Mouse (Mus musculus) cortical plate, adult 2 months (tissue): ENCODE data around the gene Hyal3. TPM values are rescaled to one million over a fixed set of nuclear protein-coding genes. Genes with fewer than 3 reads are reported as not detected.
"Not testable (repeated sequence)": the region's sequence is repeated elsewhere in the genome, so short reads cannot be mapped to it uniquely, and the experiment has no call there.

Experiments used
- H3K27ac ChIP-seq: fragments of 200-500 bp; 2 replicates; pipeline ENCODE4 v1.5.1; 2012; ENCODE audit warnings: low read length, control low read depth, inconsistent platforms; ENCODE audit not compliant: insufficient read depth
- H3K4me1 ChIP-seq: fragments of 200-500 bp; 2 replicates; pipeline ENCODE4 v1.6.1; 2011; ENCODE audit warnings: low read length; ENCODE audit not compliant: control insufficient read depth, insufficient read depth
- H3K4me3 ChIP-seq: fragments of 200-500 bp; 2 replicates; pipeline ENCODE4 v1.5.1; 2011; ENCODE audit warnings: mild to moderate bottlenecking, low read length, control low read depth; ENCODE audit not compliant: insufficient read depth
- CTCF ChIP-seq: fragments of 200-500 bp; IDR thresholded peaks from 2 replicates; pipeline ENCODE4 v1.5.1; 2011; ENCODE audit warnings: mild to moderate bottlenecking, control low read depth, low read length; ENCODE audit not compliant: insufficient read depth; ENCODE audit errors: extremely low read depth
- POLR2A ChIP-seq: fragments of 200-500 bp; IDR thresholded peaks from 2 replicates; pipeline ENCODE4 v1.6.1; 2011; ENCODE audit warnings: mild to moderate bottlenecking, low read length, control low read depth; ENCODE audit not compliant: insufficient read depth; ENCODE audit errors: extremely low read depth
- polyA plus RNA-seq: library from polyadenylated mRNA; depleted of rRNA; stranded (reverse); fragments of >200 nt; gene quantifications from 2 replicates; pipeline ENCODE4 v1.2.3, GENCODE M21; 2012

Gene Hyal3
- polyA plus RNA-seq, 1 experiment = 0.48 TPM

GRCm38 (mm10) chr9:107569270-107569669, 11.3 kb upstream of the Hyal3 start:
- peaks cover 7% of the 10 kb centered on the region for H3K4me1 ChIP-seq
- no peak for TF ChIP-seq CTCF
- no peak for TF ChIP-seq POLR2A
- H3K4me3 ChIP-seq = peak overlapping the region; percentile 89
- peak overlapping the region; percentile 81; the same call in 1 of the 2 replicates for H3K27ac ChIP-seq

- H3K27ac ChIP-seq = no peak overlapping the region
- peak overlapping the region; percentile 89 for H3K4me3 ChIP-seq
- TF ChIP-seq POLR2A (no peak), CTCF (no peak)
- H3K4me1 ChIP-seq = peaks cover 7% of the 10 kb centered on the region
These were observed 10.6 kb upstream of the Hyal3 start for GRCm38 (mm10) chr9:107570016-107570415.

GRCm38 (mm10) chr9:107570845-107571244, 9.8 kb upstream of the Hyal3 start:
- Histone ChIP-seq H3K4me3 (no peak overlapping the region), H3K4me1 (peaks cover 7% of the 10 kb centered on the region), H3K27ac (no peak overlapping the region)
- TF ChIP-seq CTCF = no peak
- no peak for TF ChIP-seq POLR2A

- peaks cover 7% of the 10 kb centered on the region for H3K4me1 ChIP-seq
- H3K27ac ChIP-seq = no peak overlapping the region
- no peak overlapping the region for H3K4me3 ChIP-seq
- TF ChIP-seq CTCF (no peak), POLR2A (no peak)
These were observed 8.9 kb upstream of the Hyal3 start for GRCm38 (mm10) chr9:107571534-107572326.

- Histone ChIP-seq H3K4me3 (no peak overlapping the region), H3K4me1 (peaks cover 7% of the 10 kb centered on the region), H3K27ac (no peak overlapping the region)
- TF ChIP-seq CTCF (no peak), POLR2A (no peak)
These were observed 8.3 kb upstream of the Hyal3 start for GRCm38 (mm10) chr9:107572327-107572662.

- H3K4me1 ChIP-seq, H3K27ac ChIP-seq, H3K4me3 ChIP-seq: not testable (repeated sequence)
These were observed 6.8 kb upstream of the Hyal3 start for GRCm38 (mm10) chr9:107573774-107574173.

GRCm38 (mm10) chr9:107575579-107576356, 4.8 kb upstream of the Hyal3 start:
- TF ChIP-seq CTCF (no peak), POLR2A (no peak)
- Histone ChIP-seq H3K4me1 (peaks cover 4% of the 10 kb centered on the region; the same call in 1 of the 2 replicates), H3K27ac (0 out of 2 replicates have a peak overlapping the region, but pooled peaks have one; percentile 25), H3K4me3 (no peak overlapping the region)

- Histone ChIP-seq H3K4me1 (peaks cover 6% of the 10 kb centered on the region), H3K4me3 (peak within 1 kb of the TSS; percentile 16; the same call in 1 of the 2 replicates), H3K27ac (0 out of 2 replicates have a peak within 1 kb of the TSS, but pooled peaks have one; percentile 25)
- peak; percentile 55; the same call in 1 of the 2 replicates for TF ChIP-seq POLR2A
- TF ChIP-seq CTCF = no peak
These were observed 4.1 kb upstream of the Hyal3 start, which contains the start of gene Hyal1 for GRCm38 (mm10) chr9:107576357-107577107. TSS of gene Hyal1 (plus strand) at chr9:107576927.

GRCm38 (mm10) chr9:107577871-107578270, 2.7 kb upstream of the Hyal3 start:
- Histone ChIP-seq H3K27ac (no peak overlapping the region), H3K4me3 (no peak overlapping the region), H3K4me1 (peaks cover 6% of the 10 kb centered on the region)
- TF ChIP-seq CTCF = no peak
- no peak for TF ChIP-seq POLR2A
